Comparison of ENCODE assay signal across 7 mouse cellular contexts in the genomic region with DNA sequence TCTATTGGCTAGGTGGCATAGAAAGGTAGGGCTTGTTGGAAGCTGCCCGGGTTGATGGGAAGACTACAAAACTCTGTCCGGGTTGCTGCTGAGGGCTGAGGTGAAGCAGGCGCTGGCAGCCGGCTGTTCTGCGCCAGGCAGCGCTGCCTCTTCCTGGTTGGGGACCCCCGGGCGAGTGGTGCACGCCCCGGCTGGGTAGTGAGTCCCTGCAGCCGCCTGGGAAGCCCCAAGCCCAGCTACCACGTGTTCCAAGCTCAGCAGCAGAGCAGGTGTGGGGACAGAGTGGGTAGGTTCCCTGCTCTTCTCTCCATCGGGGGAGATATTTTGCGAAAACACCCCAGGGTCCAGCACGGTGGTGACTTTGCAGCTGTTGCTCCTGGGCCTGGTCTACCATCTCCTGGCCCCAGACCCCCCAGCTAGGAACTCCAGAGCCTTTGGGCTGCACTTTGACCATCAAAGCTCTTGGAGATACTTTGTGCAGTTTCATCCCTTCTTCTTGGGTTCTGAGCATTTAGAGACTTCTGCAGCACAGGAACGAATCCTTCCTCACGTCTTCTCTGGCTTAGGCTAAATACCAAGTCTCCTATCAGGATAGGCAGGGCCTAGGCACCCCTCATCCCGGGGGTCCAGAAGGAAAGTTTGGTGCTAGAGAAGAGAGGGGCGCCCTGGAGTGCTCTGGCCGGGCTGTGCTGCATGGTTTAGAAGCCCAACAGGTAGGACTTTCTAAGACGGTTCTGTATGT. TPM values are rescaled to one million over a fixed set of nuclear protein-coding genes. Genes with fewer than 3 reads are reported as not detected.
DNase-seq lines count a peak whose midpoint lies in the region; ATAC-seq and TF ChIP-seq lines count a peak whose summit lies in the region.

No protein-coding gene starts in this region.

- TF ChIP-seq POLR2A in brain, embryonic 14.5 days (IDR thresholded peaks at IDR 0.05; ENCODE audit: borderline replicate concordance, extremely low read depth, insufficient read depth, insufficient read length, poor library complexity, severe bottlenecking) = no peak

- no peak for TF ChIP-seq CTCF in brain, embryonic 14.5 days (IDR thresholded peaks at IDR 0.05; ENCODE audit: borderline replicate concordance, extremely low read depth, insufficient read depth, insufficient read length)

- peak; percentile 12 for ATAC-seq in granulocyte monocyte progenitor cell, adult 5-6 weeks (replicated peaks; ENCODE audit: poor library complexity, severe bottlenecking)

- DNase-seq in right cerebral cortex, postnatal 4 days = peak; percentile 14
- DNase-seq in right cerebral cortex, postnatal 10 days (ENCODE audit: low spot score in 2 of 2) = no peak
- DNase-seq in brain, embryonic 14.5 days (ENCODE audit: low read depth) = peak; percentile 50
- peak; percentile 52 for DNase-seq in liver
- DNase-seq in retina, embryonic 14.5 days (ENCODE audit: low spot score) = peak; percentile 50
- DNase-seq in urinary bladder, adult 18-20 months (ENCODE audit: low spot score in 2 of 2) = no peak

RNA-seq across cellular contexts. Expression of a gene that starts 1.1 kb away (rescaled TPM):
- 16.8 and 22.7 TPM in 2 replicates for polyA plus RNA-seq in brain, embryonic 14.5 days (2012; rRNA removed)
- 12.5 and 15.3 TPM in 2 replicates for total RNA-seq in granulocyte monocyte progenitor cell, adult 5-6 weeks (2014; fragmentation: Nextera tagmentation)
- 20.8 TPM in 2 replicates for total RNA-seq in granulocyte monocyte progenitor cell, adult 5-6 weeks (2017)

Comparison
In these comparisons a context has a peak if more than half of its experiments do, and no peak if none do; other contexts are left out.
1. DNase-seq: peak in right cerebral cortex, postnatal 4 days (single experiment), brain, embryonic 14.5 days (single experiment), liver (single experiment) and retina, embryonic 14.5 days (single experiment); none in right cerebral cortex, postnatal 10 days (0 of 2) and urinary bladder, adult 18-20 months (0 of 2).